Mouse (Mus musculus) spleen, adult 2 months (tissue): ENCODE data around the gene Mov10.

Experiments
- CTCF ChIP-seq: fragments of 200-500 bp; IDR thresholded peaks from 2 replicates; pipeline ENCODE4 v1.5.1; 2011; ENCODE audit warnings: mild to moderate bottlenecking, inconsistent platforms; ENCODE audit not compliant: insufficient read depth, insufficient read length, insufficient replicate concordance; ENCODE audit errors: extremely low read depth
- POLR2A ChIP-seq: fragments of 200-500 bp; IDR thresholded peaks from 2 replicates; pipeline ENCODE4 v1.6.1; 2011; ENCODE audit warnings: low read depth, low read length, inconsistent platforms

DNA sequence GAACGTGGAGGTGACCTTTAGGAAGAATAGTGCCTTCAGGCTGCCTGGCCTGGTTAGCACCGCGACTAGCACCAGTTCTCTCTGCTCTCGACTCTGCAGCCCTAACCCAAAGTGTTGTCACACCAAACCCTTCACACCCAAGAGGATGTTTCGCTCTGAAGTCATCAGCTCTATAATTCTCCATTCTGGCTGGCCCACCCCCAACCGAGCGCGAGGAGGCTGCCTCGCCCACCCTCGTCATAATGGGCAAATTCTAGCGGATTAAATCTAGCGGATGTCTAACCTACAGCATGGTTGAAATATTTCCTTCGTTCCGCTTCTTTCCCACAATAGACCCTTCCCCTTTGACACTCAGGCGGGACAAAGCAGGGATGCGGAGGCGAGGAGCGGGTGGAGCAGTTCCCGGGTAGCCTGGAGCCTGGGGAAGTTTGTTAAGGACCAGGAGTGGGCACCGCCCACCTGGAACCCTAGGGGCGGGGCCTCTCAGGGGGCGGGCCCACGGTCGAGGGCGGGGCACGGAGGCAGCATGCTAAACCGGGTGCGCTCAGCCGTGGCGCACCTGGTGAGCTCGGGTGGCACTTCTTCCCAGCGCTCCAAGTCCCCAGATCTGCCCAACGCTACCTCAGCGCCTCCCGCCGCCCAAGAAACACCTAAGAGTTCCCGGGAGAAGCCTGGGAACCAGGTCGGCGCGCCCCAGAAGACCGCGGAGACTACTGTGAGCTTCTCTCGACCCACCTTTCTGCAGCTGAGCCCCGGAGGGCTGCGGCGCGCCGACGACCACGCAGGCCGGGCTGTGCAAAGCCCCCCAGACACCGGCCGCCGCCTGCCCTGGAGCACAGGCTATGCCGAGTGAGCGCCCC, 37.6 kb downstream of the Mov10 start, which contains the start of gene Ppm1j:
- TF ChIP-seq CTCF (no peak), POLR2A (no peak)
